Mouse (Mus musculus): ENCODE data around the gene Maats1. TPM values are rescaled to one million over a fixed set of nuclear protein-coding genes. Genes with fewer than 3 reads are reported as not detected.

Maats1 gene
- polyA plus RNA-seq, 1 experiment from 2014 or later: 0.08 TPM

Other genes starting within 250 kb of the Maats1 start
- 12.1 and 13.1 TPM in 2 replicates for gene Nr1i2, start 47.3 kb downstream of the Maats1 start, polyA plus RNA-seq (2015; fragmentation: Nextera tagmentation; extraction: Ambion mirVana)
- 233 TPM in 2 replicates for gene Cox17, start 4.8 kb upstream of the Maats1 start, polyA plus RNA-seq (2015; fragmentation: Nextera tagmentation; extraction: Ambion mirVana)
- gene Gm21987, start 4.9 kb upstream of the Maats1 start, polyA plus RNA-seq (2015; fragmentation: Nextera tagmentation; extraction: Ambion mirVana): 0.53 TPM in 1 of 2 replicates, not detected in the other
- 14.8 and 15.4 TPM in 2 replicates for gene Popdc2, start 20.1 kb upstream of the Maats1 start, polyA plus RNA-seq (2015; fragmentation: Nextera tagmentation; extraction: Ambion mirVana)
- gene Pla1a, start 91.0 kb upstream of the Maats1 start, polyA plus RNA-seq (2015; fragmentation: Nextera tagmentation; extraction: Ambion mirVana): 1.3 and 1.7 TPM in 2 replicates
- gene Adprh, start 110.6 kb upstream of the Maats1 start, polyA plus RNA-seq (2015; fragmentation: Nextera tagmentation; extraction: Ambion mirVana): 83.4 and 84.7 TPM in 2 replicates
- gene Cd80, start 113.4 kb upstream of the Maats1 start, polyA plus RNA-seq (2015; fragmentation: Nextera tagmentation; extraction: Ambion mirVana): 0.18 and 0.21 TPM in 2 replicates
- gene Timmdc1, start 180.5 kb upstream of the Maats1 start, polyA plus RNA-seq (2015; fragmentation: Nextera tagmentation; extraction: Ambion mirVana): 25.6 and 26.6 TPM in 2 replicates
- gene Poglut1, start 208.1 kb upstream of the Maats1 start, polyA plus RNA-seq (2015; fragmentation: Nextera tagmentation; extraction: Ambion mirVana): 35.6 and 38.6 TPM in 2 replicates
- 89.5 and 92.8 TPM in 2 replicates for gene Tmem39a, start 216.6 kb upstream of the Maats1 start, polyA plus RNA-seq (2015; fragmentation: Nextera tagmentation; extraction: Ambion mirVana)